In genomic region chr3:40456070-40456469, GRCm38 (mm10) we compare ENCODE assay signal across 26 mouse cellular contexts.
"Had no signal": no experiment of that assay in that cellular context is flagged by ENCODE, and none has a peak within 500 bp of the region (broad histone marks: within the 10 kb centered on the region; RNA-seq: fewer than 3 reads in every experiment).

No protein-coding gene starts in this region.

- H3K27ac ChIP-seq: heart, embryonic 10.5 days; hindbrain, embryonic 10.5 days; hindbrain, embryonic 12.5 days; hindbrain, embryonic 14.5 days; intestine, embryonic 15.5 days; kidney, embryonic 15.5 days; kidney, postnatal 0 days; limb, embryonic 13.5 days; limb, embryonic 15.5 days; liver, embryonic 12.5 days had no signal

- H3K4me2 ChIP-seq: heart, embryonic 12.5 days; hindbrain, embryonic 12.5 days; hindbrain, embryonic 14.5 days; intestine, embryonic 15.5 days; kidney, embryonic 15.5 days; limb, embryonic 13.5 days; limb, embryonic 15.5 days; liver, embryonic 12.5 days had no signal

- H3K9ac ChIP-seq: heart, embryonic 12.5 days; hindbrain, embryonic 12.5 days; hindbrain, embryonic 14.5 days; intestine, embryonic 15.5 days; kidney, embryonic 15.5 days; limb, embryonic 13.5 days; limb, embryonic 15.5 days; liver, embryonic 12.5 days had no signal

- H3K4me1 ChIP-seq: intestine, embryonic 15.5 days; liver, embryonic 12.5 days had no signal

- H3K4me3 ChIP-seq: heart, embryonic 10.5 days; heart, embryonic 12.5 days; hindbrain, embryonic 10.5 days; hindbrain, embryonic 12.5 days; intestine, embryonic 15.5 days; kidney, embryonic 15.5 days; limb, embryonic 13.5 days; limb, embryonic 15.5 days; liver, embryonic 12.5 days had no signal

- ATAC-seq: hindbrain, embryonic 16.5 days; inflammation-experienced regulatory T-cells, adult 6 months; intestine, embryonic 15.5 days; liver, embryonic 12.5 days had no signal

- DNase-seq: gastrocnemius, postnatal 14 days; gastrocnemius, postnatal 36 days; heart, adult 18-20 months; heart, postnatal 10 days; heart, postnatal 4 days; kidney, adult 11 months; kidney, adult 2 months; kidney, adult 9 months; kidney, postnatal 14 days; kidney, postnatal 36 days; layer of hippocampus, adult 9-11 months; layer of hippocampus, postnatal 36 days; left cerebral cortex, postnatal 4 days had no signal

- H3K27me3 ChIP-seq: heart, embryonic 12.5 days; hindbrain, embryonic 12.5 days; intestine, embryonic 15.5 days; kidney, embryonic 15.5 days; limb, embryonic 13.5 days; limb, embryonic 15.5 days; liver, embryonic 12.5 days had no signal

- H3K9me3 ChIP-seq: heart, embryonic 10.5 days; heart, embryonic 12.5 days; hindbrain, embryonic 10.5 days; hindbrain, embryonic 12.5 days; intestine, embryonic 15.5 days; kidney, embryonic 15.5 days; limb, embryonic 13.5 days; limb, embryonic 15.5 days; liver, embryonic 12.5 days had no signal

- H3K36me3 ChIP-seq: heart, embryonic 10.5 days; heart, embryonic 12.5 days; hindbrain, embryonic 10.5 days; hindbrain, embryonic 12.5 days; intestine, embryonic 15.5 days; kidney, embryonic 15.5 days; limb, embryonic 13.5 days; limb, embryonic 15.5 days; liver, embryonic 12.5 days had no signal
